Mouse (Mus musculus) forebrain, embryonic 11.5 days (tissue): ENCODE data around the gene Cox20. TPM values are rescaled to one million over a fixed set of nuclear protein-coding genes. Genes with fewer than 3 reads are reported as not detected.
"Not testable (repeated sequence)": the region's sequence is repeated elsewhere in the genome, so short reads cannot be mapped to it uniquely, and the experiment has no call there.

ENCODE experiments used
- ATAC-seq: fragments of 200-750 bp; cut with Nextera tagmentation; replicated peaks from 2 replicates; pipeline ENCODE4 v1.8.0; 2017; ENCODE audit warnings: moderate TSS enrichment; ENCODE audit not compliant: low FRiP score
- DNase-seq: peaks from one replicate; pipeline ENCODE4 v3.0.0-alpha.2; 2017; ENCODE audit warnings: low spot score
- H3K27ac ChIP-seq: fragments of 300-500 bp; sonication (generic); 2 replicates; pipeline ENCODE4 v1.5.1; 2014; ENCODE audit warnings: low read depth, low read length
- H3K27me3 ChIP-seq: fragments of 300-500 bp; sonication (generic); 2 replicates; pipeline ENCODE4 v1.6.1; 2014; ENCODE audit warnings: mild to moderate bottlenecking, low read length, mixed read lengths; ENCODE audit not compliant: control insufficient read depth, insufficient read depth
- H3K36me3 ChIP-seq: fragments of 300-500 bp; sonication (generic); 2 replicates; pipeline ENCODE4 v1.6.1; 2014; ENCODE audit warnings: mild to moderate bottlenecking, low read length, moderate library complexity, mixed read lengths; ENCODE audit not compliant: control insufficient read depth, insufficient read depth
- H3K4me1 ChIP-seq: fragments of 300-500 bp; sonication (generic); replicated peaks from 2 replicates; pipeline ENCODE4 v1.6.1; 2014; ENCODE audit warnings: low read length, mixed read lengths; ENCODE audit not compliant: control insufficient read depth, insufficient read depth
- H3K4me2 ChIP-seq: fragments of 300-500 bp; sonication (generic); 2 replicates; pipeline ENCODE4 v1.6.1; 2014; ENCODE audit warnings: low read depth, mild to moderate bottlenecking, low read length, moderate library complexity, mixed read lengths; ENCODE audit not compliant: severe bottlenecking
- H3K4me3 ChIP-seq: fragments of 300-500 bp; sonication (generic); 2 replicates; pipeline ENCODE4 v1.5.1; 2014; ENCODE audit warnings: low read depth, low read length
- H3K9ac ChIP-seq: fragments of 300-500 bp; sonication (generic); 2 replicates; pipeline ENCODE4 v1.6.1; 2014; ENCODE audit warnings: low read length
- H3K9me3 ChIP-seq: fragments of 300-500 bp; sonication (generic); 2 replicates; pipeline ENCODE4 v1.6.1; 2016; ENCODE audit warnings: low read length, mixed read lengths; ENCODE audit not compliant: control insufficient read depth
- WGBS: fragments of 180-500 bp; shearing (Covaris S2); extraction: QIAGEN DNeasy Blood & Tissue Kit; methylation state at CpG from one replicate; pipeline ENCODE4 v1.1.7; 2014; 5-methylcytosine and 5-hydroxymethylcytosine counted together
- polyA plus RNA-seq: library from polyadenylated mRNA; unstranded; fragments of >200 nt; fragmentation: Nextera tagmentation; extraction: Ambion mirVana; gene quantifications from 2 replicates; pipeline ENCODE4 v1.2.1, GENCODE M21; 2014

Cox20 gene
- polyA plus RNA-seq, 1 experiment from 2014 or later = 112 TPM

GRCm38 (mm10) chr1:178337551-178338317 lies 18.8 kb downstream of the Cox20 start, which contains the start of gene Hnrnpu:
Gene Hnrnpu (minus strand): TSS chr1:178337797.
- Histone ChIP-seq H3K4me2 (peak within 1 kb of the TSS; percentile 69), H3K4me1 (peaks cover 6% of the 10 kb centered on the region; the same call in 1 of the 2 replicates), H3K9ac (peak within 1 kb of the TSS; percentile 100), H3K4me3 (peak within 1 kb of the TSS; percentile 100), H3K27ac (peak within 1 kb of the TSS; percentile 99), H3K9me3 (no peaks in the 10 kb centered on the region), H3K27me3 (no peaks in the 10 kb centered on the region), H3K36me3 (peaks cover 11% of the 10 kb centered on the region)
- WGBS = under 1% methylated on average over 73 of the region's 73 CpGs
- peak; percentile 97 for DNase-seq
- ATAC-seq = peak; percentile 90

- Histone ChIP-seq H3K4me2 (peak overlapping the region; percentile 69), H3K27me3 (no peaks in the 10 kb centered on the region), H3K36me3 (peaks cover 6% of the 10 kb centered on the region), H3K4me1 (peaks cover 6% of the 10 kb centered on the region; the same call in 1 of the 2 replicates), H3K9ac (peak overlapping the region; percentile 100), H3K27ac (peak overlapping the region; percentile 99), H3K9me3 (no peaks in the 10 kb centered on the region), H3K4me3 (peak overlapping the region; percentile 100)
- no peak for ATAC-seq
- WGBS = 4% methylated on average over 6 of the region's 6 CpGs
- peak; percentile 64 for DNase-seq
Observed at GRCm38 (mm10) chr1:178338318-178338641, 19.4 kb downstream of the Cox20 start.

GRCm38 (mm10) chr1:178340213-178340612 lies 21.3 kb downstream of the Cox20 start:
- WGBS = 93% methylated on average over 2 of the region's 2 CpGs
- no peak overlapping the region for H3K4me2 ChIP-seq
- H3K4me1 ChIP-seq = no peaks in the 10 kb centered on the region
- H3K27ac ChIP-seq = no peak overlapping the region
- no peaks in the 10 kb centered on the region for H3K9me3 ChIP-seq
- H3K4me3 ChIP-seq = no peak overlapping the region
- no peak for DNase-seq
- no peaks in the 10 kb centered on the region for H3K36me3 ChIP-seq
- ATAC-seq = no peak
- H3K9ac ChIP-seq = no peak overlapping the region
- no peaks in the 10 kb centered on the region for H3K27me3 ChIP-seq

GRCm38 (mm10) chr1:178341435-178341834 lies 22.5 kb downstream of the Cox20 start:
- ATAC-seq (no peak), DNase-seq (no peak)
- Histone ChIP-seq H3K9me3 (no peaks in the 10 kb centered on the region), H3K4me1 (no peaks in the 10 kb centered on the region), H3K27me3 (no peaks in the 10 kb centered on the region), H3K27ac (no peak overlapping the region), H3K36me3 (no peaks in the 10 kb centered on the region), H3K4me2 (no peak overlapping the region), H3K9ac (no peak overlapping the region), H3K4me3 (no peak overlapping the region)
- WGBS = 86% methylated on average over 3 of the region's 3 CpGs

- H3K9me3 ChIP-seq = no peaks in the 10 kb centered on the region
- ATAC-seq = no peak
- H3K27me3 ChIP-seq = no peaks in the 10 kb centered on the region
- DNase-seq = no peak
- H3K9ac ChIP-seq = no peak overlapping the region
- H3K4me1 ChIP-seq = no peaks in the 10 kb centered on the region
- H3K4me3 ChIP-seq = no peak overlapping the region
- no peak overlapping the region for H3K27ac ChIP-seq
- H3K4me2 ChIP-seq = no peak overlapping the region
- WGBS = 78% methylated on average over 1 of the region's 1 CpGs
- H3K36me3 ChIP-seq = no peaks in the 10 kb centered on the region
Observed at GRCm38 (mm10) chr1:178342063-178342462, 23.1 kb downstream of the Cox20 start.

- Histone ChIP-seq H3K36me3 (no peaks in the 10 kb centered on the region), H3K9ac (no peak overlapping the region), H3K27me3 (no peaks in the 10 kb centered on the region), H3K4me1 (no peaks in the 10 kb centered on the region), H3K9me3 (no peaks in the 10 kb centered on the region), H3K4me2 (no peak overlapping the region), H3K27ac (no peak overlapping the region), H3K4me3 (no peak overlapping the region)
- DNase-seq (no peak), ATAC-seq (no peak)
- WGBS = 78% methylated on average over 4 of the region's 5 CpGs
Observed at GRCm38 (mm10) chr1:178342612-178343011, 23.7 kb downstream of the Cox20 start.

GRCm38 (mm10) chr1:178344071-178344805 lies 25.3 kb downstream of the Cox20 start:
- H3K4me1 ChIP-seq, H3K9me3 ChIP-seq, DNase-seq, ATAC-seq, H3K4me2 ChIP-seq, H3K9ac ChIP-seq, H3K27me3 ChIP-seq, H3K27ac ChIP-seq, H3K4me3 ChIP-seq, H3K36me3 ChIP-seq: not testable (repeated sequence)
- 96% methylated on average over 10 of the region's 10 CpGs for WGBS

GRCm38 (mm10) chr1:178350792-178351191 lies 31.9 kb downstream of the Cox20 start:
- ATAC-seq (no peak), DNase-seq (no peak)
- 95% methylated on average over 2 of the region's 2 CpGs for WGBS
- Histone ChIP-seq H3K4me2 (no peak overlapping the region), H3K36me3 (no peaks in the 10 kb centered on the region), H3K9me3 (no peaks in the 10 kb centered on the region), H3K27me3 (no peaks in the 10 kb centered on the region), H3K9ac (no peak overlapping the region), H3K27ac (no peak overlapping the region), H3K4me3 (no peak overlapping the region), H3K4me1 (no peaks in the 10 kb centered on the region)
